Mouse (Mus musculus) hindlimb bud, embryonic 11.5 days (tissue): ENCODE data around the gene Cdk2ap2.
A peak's percentile ranks its signal among the peaks of the same experiment; 100 is the strongest.
"Not testable (repeated sequence)": the region's sequence is repeated elsewhere in the genome, so short reads cannot be mapped to it uniquely, and the experiment has no call there.

Experiments used
- DNase-seq: peaks from one replicate; pipeline ENCODE4 v3.0.0-alpha.2; 2012; ENCODE audit warnings: low read depth, low spot score; ENCODE audit errors: extremely low spot score

Gene Cdk2ap2

DNA sequence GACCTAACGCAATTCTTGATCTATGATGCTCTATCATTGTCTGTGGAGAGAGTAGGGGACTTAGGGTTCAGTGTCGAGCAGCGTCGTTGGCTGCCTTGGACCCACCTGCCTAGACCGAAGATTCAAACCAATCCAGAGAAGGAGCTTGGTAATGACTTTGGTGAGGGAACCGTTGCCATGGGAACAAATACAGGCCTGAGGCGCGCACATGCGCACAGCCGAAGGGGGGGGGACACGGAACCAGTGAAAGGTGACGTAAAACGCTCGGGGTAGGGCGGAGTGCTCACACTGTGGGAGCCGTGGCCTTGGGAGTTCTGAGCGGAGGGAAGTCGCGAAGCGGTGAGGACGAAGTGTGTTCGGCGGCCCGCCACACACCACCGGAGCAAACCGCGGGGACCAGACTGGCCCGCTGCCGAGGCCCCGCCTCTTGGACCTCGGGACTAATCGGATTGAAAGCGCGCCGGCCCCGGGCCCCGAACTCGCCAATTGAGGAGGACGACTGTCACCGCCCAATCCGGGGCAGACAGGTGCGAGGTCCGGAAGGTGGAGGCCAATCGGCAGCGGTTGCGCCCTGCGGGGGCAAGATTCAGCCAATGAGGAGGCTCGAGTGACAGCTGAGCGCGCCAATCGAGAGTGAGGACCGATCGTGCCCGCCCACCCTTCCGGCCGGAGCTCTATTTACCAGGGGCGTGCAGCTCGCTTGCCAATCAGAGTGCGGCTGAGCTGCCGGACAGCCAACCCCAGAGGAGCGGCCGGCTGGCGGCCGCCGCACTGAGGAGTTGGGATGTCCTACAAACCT is at the start of gene Cdk2ap2:
Cdk2ap2 (plus strand) TSS at position 541 of the 799 bp plus-strand sequence.
- peak; percentile 91 for DNase-seq

DNA sequence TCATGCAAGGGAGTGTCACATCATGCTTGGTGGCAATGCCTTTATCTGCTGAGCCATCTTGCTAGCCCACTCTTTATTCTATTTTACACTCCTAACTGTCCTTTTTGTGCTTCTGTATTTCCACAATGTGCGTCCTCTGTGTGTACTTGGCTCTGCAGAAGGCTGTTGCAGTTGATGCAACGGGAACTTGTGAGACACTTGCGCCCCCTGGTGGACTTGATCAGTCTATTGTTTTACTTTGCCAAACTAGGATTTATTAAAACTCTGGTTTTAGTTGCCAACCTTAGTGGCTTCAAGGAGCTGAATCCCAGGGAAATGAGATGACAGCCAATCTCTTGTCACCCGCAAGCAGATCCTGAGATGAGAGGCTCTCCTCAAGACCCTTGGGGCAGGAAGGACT is 49.1 kb upstream of the Cdk2ap2 start:
- DNase-seq = peak; percentile 79

DNA sequence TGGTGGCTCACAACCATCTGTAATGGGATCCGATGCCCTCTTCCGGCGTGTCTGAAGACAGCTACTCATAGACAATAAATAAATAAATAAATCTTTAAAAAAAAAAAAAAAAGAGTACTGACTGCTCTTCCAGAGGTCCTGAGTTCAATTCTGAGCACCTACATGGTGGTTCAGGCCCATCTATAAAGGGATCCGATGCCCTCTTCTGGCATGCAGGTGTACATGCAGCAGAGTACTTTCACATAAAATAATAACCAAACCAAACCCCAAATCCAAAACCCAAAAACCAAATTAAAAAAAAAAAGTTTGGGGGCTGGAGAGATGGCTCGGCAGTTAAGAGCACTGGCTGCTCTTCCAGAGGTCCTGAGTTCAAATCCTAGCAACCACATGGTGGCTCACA is 47.9 kb upstream of the Cdk2ap2 start:
- DNase-seq = not testable (repeated sequence)

DNA sequence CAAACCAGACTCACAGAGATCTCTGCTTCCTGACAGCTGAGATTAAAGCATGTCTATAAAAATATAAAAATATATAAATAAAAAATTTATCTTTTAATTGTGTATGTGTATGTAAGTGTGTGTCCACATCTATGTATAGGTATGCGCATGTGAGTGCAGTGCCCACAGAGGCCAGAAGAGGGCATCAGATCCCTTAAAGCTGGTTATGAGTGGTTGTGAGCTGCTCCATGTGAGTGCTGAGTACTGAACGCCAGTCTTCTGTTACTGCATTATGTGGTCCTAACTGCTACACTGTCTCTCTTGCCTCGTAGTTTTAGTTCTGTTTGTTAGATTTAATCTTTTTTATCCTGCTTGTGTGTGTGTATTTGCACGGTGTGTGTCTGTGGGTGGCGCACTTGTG is 46.0 kb upstream of the Cdk2ap2 start:
- DNase-seq = no peak

DNA sequence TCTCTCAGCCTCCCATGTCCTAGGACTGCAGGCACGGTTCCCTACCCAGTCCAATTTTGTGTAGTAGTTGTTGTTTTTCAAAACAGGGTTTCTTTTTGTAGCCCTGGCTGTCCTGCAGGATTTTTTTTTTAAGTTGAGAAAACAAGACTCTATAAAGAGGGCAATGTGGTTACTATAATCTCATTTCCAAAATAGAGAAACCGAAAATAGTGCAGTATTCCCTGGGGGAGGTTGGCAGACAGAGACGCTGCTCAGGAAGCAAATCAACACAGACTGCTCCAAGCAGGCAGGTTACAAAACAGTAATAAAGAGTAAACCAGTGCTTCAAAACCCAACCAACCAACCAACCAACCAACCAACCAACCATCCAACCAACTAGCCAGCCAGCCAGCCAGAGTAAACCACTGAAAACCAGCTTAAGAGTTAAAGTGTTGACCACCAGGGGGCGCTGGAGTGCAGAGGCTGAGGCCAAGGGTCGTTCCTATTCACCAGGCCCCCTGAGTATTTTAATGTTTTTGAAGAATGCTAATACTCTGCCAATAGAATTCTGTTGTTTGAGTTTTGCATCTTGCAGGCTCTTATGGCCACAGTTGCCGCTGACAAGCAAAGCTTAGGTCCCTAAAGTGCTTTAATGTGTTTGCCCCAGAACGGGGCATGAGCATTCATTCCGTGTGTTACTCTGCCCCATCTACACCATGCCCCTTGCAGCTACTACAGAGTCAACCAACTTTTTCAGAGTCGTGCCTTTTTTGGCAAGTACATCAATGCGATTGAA is 45.1 kb upstream of the Cdk2ap2 start:
- DNase-seq = no peak

DNA sequence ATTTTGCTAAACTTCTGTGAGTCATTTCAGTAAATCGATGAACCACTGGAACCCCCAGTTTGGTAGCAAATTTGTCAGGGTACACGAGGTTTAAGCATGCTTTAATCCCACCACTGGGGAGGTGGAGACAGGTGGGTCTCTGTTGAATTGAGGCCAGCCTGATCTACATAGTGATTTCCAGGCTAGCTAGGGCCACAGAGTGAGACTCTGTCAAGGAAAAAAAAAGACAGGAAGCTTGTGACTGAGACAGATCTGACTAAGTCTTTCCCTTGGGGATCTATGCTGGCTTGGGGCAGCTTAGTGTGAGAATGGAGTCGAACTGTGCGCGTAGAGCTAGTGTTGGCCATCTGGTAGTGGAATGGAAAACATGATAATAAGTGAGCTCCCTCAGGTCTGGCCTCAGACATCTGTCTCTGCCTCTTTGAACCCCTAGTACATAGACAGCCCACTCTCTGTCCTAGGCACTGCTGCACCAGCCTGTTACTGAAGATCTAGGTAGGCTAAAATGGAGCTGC is 44.4 kb upstream of the Cdk2ap2 start:
- DNase-seq = no peak

DNA sequence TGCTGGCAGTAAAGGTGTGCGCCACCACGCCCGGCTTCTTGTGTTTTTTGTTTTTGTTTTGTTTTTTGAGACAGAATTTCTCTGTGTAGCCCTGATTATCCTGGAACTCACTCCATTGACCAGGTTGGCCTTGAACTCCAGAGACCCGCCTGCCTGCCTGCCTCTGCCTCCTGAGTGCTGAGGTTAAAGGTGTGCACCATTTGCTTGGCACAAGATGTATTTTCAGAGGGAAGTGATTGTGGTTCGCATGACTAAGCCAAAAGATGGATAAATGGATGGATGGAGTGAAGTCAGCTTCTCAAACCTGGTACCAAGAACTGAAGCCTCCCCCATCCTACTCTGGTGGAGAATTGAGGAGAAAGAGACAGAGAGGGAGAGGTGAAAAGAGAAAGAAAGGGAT is 42.4 kb upstream of the Cdk2ap2 start:
- DNase-seq = no peak

DNA sequence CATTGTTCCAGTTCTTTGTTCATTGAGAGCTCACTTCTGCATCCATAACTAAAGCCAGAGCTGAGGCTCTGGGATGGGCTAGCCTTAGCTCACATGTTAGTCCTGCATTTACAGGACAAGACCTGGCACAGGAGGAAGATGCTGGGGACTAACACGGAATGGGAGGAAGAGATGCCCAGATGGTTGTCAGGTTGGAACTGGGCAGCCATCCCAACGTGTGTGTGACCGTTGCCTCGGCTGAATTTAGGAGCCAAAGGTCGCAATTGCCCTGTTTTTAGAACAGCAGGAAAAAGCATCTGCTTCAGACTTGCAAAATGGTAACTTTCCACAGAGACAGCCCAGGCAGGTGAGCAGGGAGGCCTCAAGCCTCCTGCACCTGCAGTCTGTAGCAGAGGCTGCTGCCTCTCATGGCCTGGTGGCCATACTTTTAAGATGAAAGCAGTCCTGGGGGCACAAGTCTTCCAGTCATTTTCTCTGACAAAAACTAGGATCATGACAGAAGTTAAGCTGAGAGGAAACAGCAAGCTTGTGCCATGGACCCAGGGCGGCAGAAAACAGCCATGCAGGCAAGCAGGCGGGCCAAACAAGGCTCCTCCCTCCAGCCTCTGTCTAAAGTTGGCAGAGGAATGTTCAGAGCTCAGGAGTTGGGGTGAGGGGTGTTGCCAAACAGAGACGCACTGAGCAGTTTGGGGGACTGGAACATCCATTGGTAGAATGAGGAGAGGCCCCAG is 41.6 kb upstream of the Cdk2ap2 start:
- DNase-seq = no peak

DNA sequence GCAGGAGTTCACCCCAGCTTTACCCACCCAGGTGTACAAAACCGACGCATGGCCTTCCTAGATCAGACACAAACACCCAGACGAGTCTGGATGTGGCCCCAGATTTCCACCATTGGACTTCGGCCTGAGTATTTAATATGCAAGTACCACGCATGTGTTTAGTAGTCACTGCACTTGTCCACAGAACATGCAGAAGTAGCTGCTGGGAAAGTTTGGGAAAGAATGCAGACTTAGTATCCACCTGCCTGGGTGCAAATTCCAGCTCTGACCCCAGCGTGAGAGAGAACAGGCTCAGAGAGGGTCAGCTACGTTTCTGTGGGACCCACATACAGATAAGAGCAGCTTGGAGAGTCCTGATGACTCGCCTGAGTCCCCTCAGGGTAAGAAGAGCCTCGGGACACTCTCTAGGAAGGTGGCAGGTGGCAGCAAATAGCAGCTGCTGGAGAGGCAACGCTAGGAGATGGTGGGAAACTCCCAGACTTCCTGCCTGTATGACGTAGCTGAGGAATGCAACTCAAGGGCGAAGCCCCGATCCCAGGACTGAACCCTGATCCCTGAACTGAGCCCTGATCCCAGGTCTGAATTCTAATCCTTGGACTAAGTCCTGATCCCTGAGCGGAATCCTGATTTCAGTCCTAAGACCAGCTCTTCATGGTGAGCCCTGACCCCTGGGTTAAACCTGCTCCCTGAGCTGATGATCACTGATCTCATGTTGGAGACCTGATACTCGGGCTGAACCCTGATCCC is 40.9 kb upstream of the Cdk2ap2 start:
- no peak for DNase-seq

DNA sequence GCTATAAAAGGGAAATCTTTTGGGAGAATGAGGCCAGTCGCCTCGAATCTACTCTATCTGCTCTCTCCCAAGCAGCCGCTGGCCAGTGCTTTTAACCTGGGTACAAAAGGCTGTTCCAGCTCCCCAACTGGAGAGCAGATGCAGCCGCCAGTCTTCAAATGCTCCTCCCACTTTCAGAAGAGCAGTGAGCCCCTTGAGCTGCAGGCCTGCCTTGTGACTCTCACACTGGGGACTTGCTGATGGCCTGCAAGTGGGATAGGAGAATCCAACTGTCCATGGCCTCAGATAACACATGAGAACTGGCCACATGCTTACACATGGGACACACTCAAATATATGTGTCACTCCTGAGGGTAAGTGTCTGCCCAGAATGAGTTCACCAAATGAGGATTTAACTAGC is 40.3 kb upstream of the Cdk2ap2 start:
- no peak for DNase-seq

DNA sequence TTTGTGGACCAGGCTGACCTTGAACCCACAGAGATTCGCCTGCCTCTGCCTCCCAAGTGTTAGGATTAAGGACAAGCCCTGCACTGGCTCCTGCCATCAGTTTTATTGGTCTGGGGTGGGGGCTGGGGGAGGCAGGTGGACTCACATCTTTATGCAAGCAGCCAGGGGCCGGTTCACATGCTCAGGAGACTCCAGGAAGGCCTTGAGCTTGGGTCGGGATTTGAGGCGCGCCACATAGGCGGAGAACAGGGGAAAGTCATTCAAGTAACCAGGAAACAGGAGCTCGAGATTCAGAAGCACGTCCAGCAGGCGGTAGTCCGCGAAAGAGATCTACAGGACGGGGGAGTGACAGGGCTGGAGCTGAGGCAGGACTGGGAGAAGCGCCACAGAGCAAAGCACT is 39.6 kb upstream of the Cdk2ap2 start:
- no peak for DNase-seq

DNA sequence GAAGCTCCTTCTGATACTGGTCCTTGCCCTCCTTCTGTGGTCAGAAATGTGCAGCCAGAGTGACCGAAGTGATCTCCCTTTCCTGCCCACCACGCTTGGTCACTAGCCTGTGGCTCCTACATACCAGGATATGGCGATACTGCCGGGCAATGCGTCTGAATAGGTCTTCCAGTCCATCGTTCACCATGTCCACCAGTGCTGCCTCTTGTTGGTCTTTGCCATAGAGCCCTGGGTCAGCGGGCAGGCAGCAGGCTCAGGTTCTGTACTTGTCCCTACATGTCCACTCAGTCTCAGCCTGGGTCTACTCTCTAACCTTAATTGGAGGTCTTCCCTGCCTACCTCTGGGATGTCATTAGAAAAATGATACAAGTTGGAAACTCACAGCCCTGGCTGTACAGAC is 39.0 kb upstream of the Cdk2ap2 start:
- DNase-seq = no peak

DNA sequence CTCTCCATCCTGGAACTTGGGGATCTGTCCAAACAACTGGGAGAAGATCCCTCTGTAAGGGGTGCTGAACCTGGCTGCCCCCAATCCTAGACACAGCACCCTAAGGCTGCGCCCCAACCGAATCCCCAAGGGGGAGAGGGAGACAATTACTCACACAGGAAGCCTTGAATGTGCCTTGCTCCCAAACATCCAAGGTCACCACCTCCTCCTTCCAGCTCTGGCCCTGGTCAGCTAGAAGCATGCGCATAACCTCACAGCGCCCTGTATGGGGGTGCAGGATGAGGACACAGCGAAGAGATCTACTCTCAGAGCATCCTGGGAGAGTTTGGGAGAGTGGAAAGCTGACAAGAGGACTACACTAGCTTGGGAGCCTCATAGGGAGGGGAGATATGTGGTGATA is 38.4 kb upstream of the Cdk2ap2 start:
- no peak for DNase-seq

DNA sequence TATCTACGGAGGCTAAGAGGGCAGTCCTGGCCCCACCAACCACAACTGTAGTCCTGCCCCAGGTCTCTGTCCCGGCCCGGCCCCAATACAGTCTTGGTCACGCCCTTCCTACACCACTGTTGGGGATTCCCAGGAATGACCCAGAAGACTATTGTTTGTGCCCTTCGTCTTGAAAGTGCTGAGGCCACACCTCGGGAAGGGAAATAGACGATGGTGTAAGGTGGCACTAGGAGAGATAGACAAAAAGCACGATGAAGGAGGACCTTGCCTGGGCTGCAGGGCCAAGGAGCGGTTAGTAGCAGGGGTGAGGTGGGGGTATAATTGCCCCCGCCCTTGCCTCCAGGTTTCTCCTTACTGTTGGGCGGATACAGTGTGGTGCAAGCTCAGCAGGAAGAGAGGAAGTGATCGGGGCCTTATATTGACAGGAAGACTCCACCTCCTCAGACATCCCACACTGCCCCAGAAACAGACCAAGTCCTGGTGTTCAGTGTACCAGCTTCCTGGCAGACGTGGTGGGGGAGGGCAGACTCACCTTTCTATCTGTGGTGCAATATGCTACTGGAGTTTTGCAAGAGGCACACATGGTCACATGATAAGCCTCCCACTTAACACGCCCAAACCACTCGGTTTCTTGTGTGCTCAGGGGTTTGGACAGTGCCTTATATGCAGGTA is 37.8 kb upstream of the Cdk2ap2 start, which contains the start of gene Gstp3:
Gstp3 (minus strand) TSS at position 501 of the 672 bp plus-strand sequence.
- DNase-seq = no peak

DNA sequence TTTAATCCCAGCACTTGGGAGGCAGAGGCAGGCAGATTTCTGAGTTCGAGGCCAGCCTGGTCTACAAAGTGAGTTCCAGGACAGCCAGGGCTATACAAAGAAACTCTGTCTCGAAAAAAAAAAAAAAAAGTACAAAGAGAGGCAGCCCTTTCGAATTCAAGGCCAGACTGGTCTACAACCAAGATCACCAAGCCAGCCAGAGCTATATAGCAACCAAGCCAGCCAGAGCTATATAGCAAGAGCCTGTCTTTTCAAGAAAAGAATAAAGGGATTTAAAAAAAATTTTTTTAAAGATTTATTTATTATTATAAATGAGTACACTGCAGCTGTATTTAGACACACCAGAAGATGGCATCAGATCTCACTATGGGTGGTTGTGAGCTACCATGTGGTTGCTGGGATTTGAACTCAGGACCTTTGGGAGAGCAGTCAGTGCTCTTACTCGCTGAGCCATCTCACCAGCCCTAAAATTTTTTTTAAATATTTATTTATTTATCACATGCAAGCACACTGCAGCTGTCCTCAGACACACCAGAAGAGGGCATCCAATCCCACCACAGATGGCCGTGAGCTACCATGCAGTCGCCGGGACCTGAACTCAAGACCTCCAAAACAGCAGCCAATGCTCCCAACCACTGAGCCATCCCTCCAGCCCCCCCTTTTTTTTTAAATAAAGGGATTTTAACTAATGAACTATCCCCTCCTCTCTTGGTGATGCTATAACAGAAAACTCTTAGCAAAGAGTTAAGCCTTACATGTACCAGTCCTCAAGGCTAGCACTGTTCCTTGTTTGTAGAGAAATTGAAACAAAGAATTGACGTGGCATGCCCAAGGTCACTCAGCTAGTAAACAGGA is 36.7 kb upstream of the Cdk2ap2 start:
- not testable (repeated sequence) for DNase-seq

DNA sequence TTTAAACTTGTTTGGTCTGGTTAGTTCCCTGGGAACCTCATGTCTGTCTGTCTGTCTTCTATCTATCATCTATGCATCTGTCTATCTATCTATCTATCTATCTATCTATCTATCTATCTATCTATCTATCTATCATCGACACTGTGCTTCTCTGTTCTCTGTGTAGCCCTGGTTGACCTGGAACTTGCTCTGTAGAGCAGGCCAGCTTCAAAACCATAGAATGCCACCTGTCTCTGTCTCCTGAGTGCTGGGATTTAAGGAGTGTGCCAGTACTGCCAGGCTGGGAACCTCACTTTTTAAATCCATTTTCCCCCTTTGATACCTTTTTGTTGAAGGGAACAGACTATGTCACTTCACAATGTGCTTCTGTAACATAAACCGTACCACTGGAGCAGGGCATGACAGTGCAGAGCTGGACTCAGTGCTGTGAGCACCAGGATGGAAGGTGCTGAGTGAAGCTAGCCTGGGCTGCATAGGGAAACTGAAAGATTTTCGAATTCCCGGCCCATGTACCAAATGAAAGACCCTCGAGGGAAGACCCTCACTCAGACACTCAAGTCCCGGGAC is 36.0 kb upstream of the Cdk2ap2 start:
- DNase-seq = no peak

DNA sequence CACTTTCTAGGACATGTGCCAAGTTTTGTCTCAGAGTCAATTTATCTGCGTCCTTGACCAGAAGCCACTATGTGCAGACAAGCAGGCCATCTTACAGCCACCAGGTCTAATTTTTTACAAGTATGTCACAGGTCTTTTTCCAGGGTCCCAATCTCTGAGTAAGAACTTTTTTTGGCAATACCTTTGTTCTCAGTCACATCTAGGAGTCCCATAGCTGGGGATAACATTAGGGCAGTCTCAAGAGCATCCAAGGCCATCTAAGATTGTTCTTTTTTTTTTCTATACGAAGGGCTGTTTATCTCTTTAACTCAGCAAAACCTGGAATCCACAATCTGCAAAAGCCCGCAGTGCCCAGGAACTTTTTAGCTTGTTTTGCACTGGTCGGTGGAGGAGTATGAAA is 33.6 kb upstream of the Cdk2ap2 start:
- DNase-seq = not testable (repeated sequence)

DNA sequence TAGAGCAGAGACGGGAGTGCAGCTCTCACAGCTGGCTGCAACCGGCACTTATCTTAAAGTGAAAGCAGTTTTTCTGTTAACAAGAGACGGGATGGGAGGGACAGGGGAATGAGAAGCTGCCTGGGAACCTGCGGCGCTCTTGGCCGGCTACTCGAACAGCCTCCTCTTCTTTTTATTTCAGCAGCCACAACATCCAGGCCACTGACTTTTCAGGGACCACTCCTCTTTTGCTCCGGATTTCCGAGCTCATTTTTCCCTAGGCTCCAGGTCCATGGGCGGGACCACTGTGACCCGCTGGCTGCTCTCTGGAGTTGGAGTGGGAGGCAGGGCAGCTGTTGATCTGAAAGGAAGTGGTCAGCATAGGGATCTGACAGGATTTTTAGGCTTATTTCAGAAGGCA is 32.5 kb upstream of the Cdk2ap2 start:
- not testable (repeated sequence) for DNase-seq

DNA sequence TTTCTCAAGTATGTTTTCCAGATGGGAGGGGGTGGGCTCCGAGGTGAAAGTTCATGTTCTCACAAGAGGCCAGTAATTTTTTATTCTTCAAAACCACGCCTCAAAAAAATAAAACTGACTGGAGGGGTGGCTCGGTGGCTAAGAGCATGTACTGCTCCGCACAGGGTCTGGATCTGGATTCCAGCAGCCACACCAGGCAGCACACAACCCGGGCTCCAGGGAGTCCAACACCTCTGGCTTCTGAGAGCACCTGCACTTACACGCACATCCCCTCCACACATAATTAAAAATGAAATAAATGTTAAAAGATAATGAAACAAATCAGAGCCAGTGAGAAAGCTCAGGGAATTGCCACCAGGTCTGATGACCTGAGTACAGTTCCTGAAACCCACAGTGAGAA is 30.7 kb upstream of the Cdk2ap2 start:
- DNase-seq = no peak
